Mouse (Mus musculus) liver, postnatal 0 days (tissue): ENCODE data around the gene Prss54. TPM values are rescaled to one million over a fixed set of nuclear protein-coding genes. Genes with fewer than 3 reads are reported as not detected.

ENCODE experiments used
- ATAC-seq: fragments of 200-750 bp; cut with Nextera tagmentation; 2 replicates; pipeline ENCODE4 v1.8.0; 2017; ENCODE audit warnings: mild to moderate bottlenecking, moderate library complexity
- DNase-seq: peaks from one replicate; pipeline ENCODE4 v3.0.0-alpha.2; 2016
- H3K27ac ChIP-seq: fragments of 300-500 bp; sonication (generic); 2 replicates; pipeline ENCODE4 v1.5.1; 2014; ENCODE audit warnings: antibody characterized with exemption, moderate library complexity, mild to moderate bottlenecking, low read depth
- H3K27me3 ChIP-seq: fragments of 300-500 bp; sonication (generic); 2 replicates; pipeline ENCODE4 v1.6.1; 2014; ENCODE audit warnings: low read length, control low read depth, mixed read lengths; ENCODE audit not compliant: insufficient read depth
- H3K36me3 ChIP-seq: fragments of 300-500 bp; sonication (generic); replicated peaks from 2 replicates; pipeline ENCODE4 v1.6.1; 2014; ENCODE audit warnings: mild to moderate bottlenecking, control low read depth, low read length, moderate library complexity, mixed read lengths; ENCODE audit not compliant: insufficient read depth
- H3K4me1 ChIP-seq: fragments of 300-500 bp; sonication (generic); 2 replicates; pipeline ENCODE4 v1.6.1; 2014; ENCODE audit warnings: antibody characterized with exemption, mild to moderate bottlenecking, control low read depth; ENCODE audit not compliant: insufficient read depth
- H3K4me2 ChIP-seq: fragments of 300-500 bp; sonication (generic); 2 replicates; pipeline ENCODE4 v1.6.1; 2014; ENCODE audit warnings: low read depth, mild to moderate bottlenecking, low read length, moderate library complexity, mixed read lengths
- H3K4me3 ChIP-seq: fragments of 300-500 bp; sonication (generic); 2 replicates; pipeline ENCODE4 v1.5.1; 2014; ENCODE audit warnings: low read depth, low read length
- H3K9ac ChIP-seq: fragments of 300-500 bp; sonication (generic); replicated peaks from 2 replicates; pipeline ENCODE4 v1.6.1; 2014; ENCODE audit warnings: mild to moderate bottlenecking, moderate library complexity
- H3K9me3 ChIP-seq: fragments of 300-500 bp; sonication (generic); 2 replicates; pipeline ENCODE4 v1.6.1; 2016; ENCODE audit warnings: mild to moderate bottlenecking, control low read depth, low read length, mixed read lengths
- CTCF ChIP-seq: sonication (generic); IDR thresholded peaks from 2 replicates; pipeline ENCODE4 v1.5.1; 2016; ENCODE audit warnings: antibody characterized with exemption, low read depth
- EP300 ChIP-seq: IDR thresholded peaks from 2 replicates; pipeline ENCODE4 v1.6.1; 2016; ENCODE audit warnings: antibody characterized with exemption, low read depth, mild to moderate bottlenecking
- WGBS: fragments of 180-500 bp; shearing (Covaris S2); extraction: QIAGEN DNeasy Blood & Tissue Kit; methylation state at CpG from one replicate; pipeline ENCODE4 v1.1.7; 2014; ENCODE audit not compliant: insufficient replicate concordance; 5-methylcytosine and 5-hydroxymethylcytosine counted together
- polyA plus RNA-seq: library from polyadenylated mRNA; unstranded; fragments of >200 nt; fragmentation: Nextera tagmentation; extraction: Ambion mirVana; gene quantifications from 2 replicates; pipeline ENCODE4 v1.2.1, GENCODE M21; 2015

Prss54 gene
- polyA plus RNA-seq, 1 experiment from 2014 or later: not detected

- 65% methylated on average over 4 of the region's 4 CpGs for WGBS
- Histone ChIP-seq H3K9ac (no peak overlapping the region), H3K4me1 (peaks cover 5% of the 10 kb centered on the region), H3K27me3 (no peaks in the 10 kb centered on the region), H3K36me3 (no peaks in the 10 kb centered on the region), H3K9me3 (no peaks in the 10 kb centered on the region), H3K4me3 (no peak overlapping the region), H3K4me2 (no peak overlapping the region), H3K27ac (no peak overlapping the region)
- DNase-seq (no peak), ATAC-seq (no peak)
- TF ChIP-seq EP300 (no peak), CTCF (no peak)
Measured at GRCm38 (mm10) chr8:95532206-95532605, 43.9 kb downstream of the Prss54 start.

GRCm38 (mm10) chr8:95528750-95529310, 47.3 kb downstream of the Prss54 start:
- H3K9me3 ChIP-seq: no peaks in the 10 kb centered on the region
- no peak overlapping the region for H3K9ac ChIP-seq
- ATAC-seq (no peak), DNase-seq (no peak)
- no peaks in the 10 kb centered on the region for H3K36me3 ChIP-seq
- TF ChIP-seq CTCF (peak; percentile 19), EP300 (no peak)
- H3K4me2 ChIP-seq: no peak overlapping the region
- no peaks in the 10 kb centered on the region for H3K27me3 ChIP-seq
- 56% methylated on average over 9 of the region's 9 CpGs for WGBS
- peaks cover 3% of the 10 kb centered on the region for H3K4me1 ChIP-seq
- H3K27ac ChIP-seq: no peak overlapping the region
- H3K4me3 ChIP-seq: no peak overlapping the region

- ATAC-seq: no peak
- TF ChIP-seq EP300: no peak
- TF ChIP-seq CTCF: no peak
- Histone ChIP-seq H3K4me3 (no peak overlapping the region), H3K4me2 (no peak overlapping the region), H3K4me1 (no peaks in the 10 kb centered on the region), H3K9me3 (no peaks in the 10 kb centered on the region), H3K36me3 (no peaks in the 10 kb centered on the region), H3K9ac (no peak overlapping the region), H3K27ac (no peak overlapping the region), H3K27me3 (no peaks in the 10 kb centered on the region)
- 86% methylated on average over 10 of the region's 10 CpGs for WGBS
- no peak for DNase-seq
Measured at GRCm38 (mm10) chr8:95528194-95528593, 47.9 kb downstream of the Prss54 start.

- 71% methylated on average over 4 of the region's 4 CpGs for WGBS
Measured at GRCm38 (mm10) chr8:95523991-95524390, 52.1 kb downstream of the Prss54 start.

GRCm38 (mm10) chr8:95516928-95517327, 59.2 kb downstream of the Prss54 start:
- WGBS: 79% methylated on average over 6 of the region's 6 CpGs
- Histone ChIP-seq H3K27me3 (no peaks in the 10 kb centered on the region), H3K4me1 (no peaks in the 10 kb centered on the region), H3K9ac (no peak overlapping the region), H3K4me2 (no peak overlapping the region), H3K4me3 (no peak overlapping the region), H3K36me3 (no peaks in the 10 kb centered on the region), H3K27ac (no peak overlapping the region), H3K9me3 (no peaks in the 10 kb centered on the region)
- no peak for TF ChIP-seq EP300
- no peak for TF ChIP-seq CTCF
- ATAC-seq (no peak), DNase-seq (no peak)

More at GRCm38 (mm10) chr8:95523991-95524390, 52.1 kb downstream of the Prss54 start:
- Histone ChIP-seq H3K9ac (no peak overlapping the region), H3K9me3 (no peaks in the 10 kb centered on the region), H3K27ac (no peak overlapping the region), H3K36me3 (no peaks in the 10 kb centered on the region), H3K4me1 (no peaks in the 10 kb centered on the region), H3K4me2 (no peak overlapping the region), H3K4me3 (no peak overlapping the region), H3K27me3 (no peaks in the 10 kb centered on the region)
- DNase-seq (no peak), ATAC-seq (no peak)
- TF ChIP-seq CTCF: no peak
- no peak for TF ChIP-seq EP300

GRCm38 (mm10) chr8:95513219-95513618, 62.9 kb downstream of the Prss54 start:
- Histone ChIP-seq H3K4me1 (no peaks in the 10 kb centered on the region), H3K27ac (no peak overlapping the region), H3K9me3 (no peaks in the 10 kb centered on the region), H3K4me3 (no peak overlapping the region), H3K27me3 (no peaks in the 10 kb centered on the region), H3K4me2 (no peak overlapping the region), H3K9ac (no peak overlapping the region), H3K36me3 (no peaks in the 10 kb centered on the region)
- 65% methylated on average over 4 of the region's 4 CpGs for WGBS
- no peak for ATAC-seq
- no peak for TF ChIP-seq EP300
- no peak for TF ChIP-seq CTCF
- no peak for DNase-seq
